Mouse (Mus musculus) heart, embryonic 14.5 days (tissue): ENCODE measurements at regions not wholly inside any gene's neighbourhood (a gene's known extent, or its start where the extent isn't known, plus 50 kb on each side); places are given as distances from the start of the nearest gene placed in this dataset.

Source experiments
- ATAC-seq: fragments of 200-750 bp; cut with Nextera tagmentation; 2 replicates; pipeline ENCODE4 v1.8.0; 2017; ENCODE audit warnings: low read depth, moderate TSS enrichment; ENCODE audit not compliant: insufficient number of reproducible peaks, insufficient read depth, low FRiP score
- H3K27ac ChIP-seq, 2 experiments: fragments of 200-500 bp in 1 of 2; fragments of 300-500 bp in 1 of 2; sonication (generic) in 1 of 2; replicated peaks in 1 of 2; 2 replicates each; pipeline ENCODE4 v1.5.1; 2012 to 2014; ENCODE audit warnings: low read depth in 2 of 2, low read length in 2 of 2, control low read depth in 1 of 2, mild to moderate bottlenecking in 1 of 2, mixed read lengths in 1 of 2; ENCODE audit not compliant: control insufficient read depth in 1 of 2, insufficient read depth in 1 of 2
- H3K27me3 ChIP-seq: fragments of 300-500 bp; sonication (generic); 2 replicates; pipeline ENCODE4 v1.6.1; 2014; ENCODE audit warnings: mild to moderate bottlenecking, low read length, control low read depth; ENCODE audit not compliant: control insufficient read depth, insufficient read depth
- H3K36me3 ChIP-seq: fragments of 300-500 bp; sonication (generic); 2 replicates; pipeline ENCODE4 v1.6.1; 2014; ENCODE audit warnings: mild to moderate bottlenecking, control low read depth, low read length, mixed read lengths; ENCODE audit not compliant: control insufficient read depth, insufficient read depth
- H3K4me1 ChIP-seq, 2 experiments: fragments of 200-500 bp in 1 of 2; fragments of 300-500 bp in 1 of 2; sonication (generic) in 1 of 2; 2 replicates each; pipeline ENCODE4 v1.6.1; 2012 to 2014; ENCODE audit warnings: low read length in 2 of 2, control low read depth in 1 of 2, mixed read lengths in 1 of 2; ENCODE audit not compliant: control insufficient read depth in 2 of 2, insufficient read depth in 2 of 2
- H3K4me2 ChIP-seq: fragments of 300-500 bp; sonication (generic); 2 replicates; pipeline ENCODE4 v1.6.1; 2014; ENCODE audit warnings: mild to moderate bottlenecking, low read length
- H3K4me3 ChIP-seq, 2 experiments: fragments of 200-500 bp in 1 of 2; fragments of 300-500 bp in 1 of 2; sonication (generic) in 1 of 2; 2 replicates each; pipeline ENCODE4 v1.5.1; 2012 to 2014; ENCODE audit warnings: low read length in 2 of 2, mild to moderate bottlenecking in 2 of 2, control low read depth in 1 of 2, low read depth in 1 of 2, moderate library complexity in 1 of 2; ENCODE audit not compliant: control insufficient read depth in 1 of 2, insufficient read depth in 1 of 2
- H3K9ac ChIP-seq: fragments of 300-500 bp; sonication (generic); 2 replicates; pipeline ENCODE4 v1.6.1; 2014; ENCODE audit warnings: mild to moderate bottlenecking, low read length
- H3K9me3 ChIP-seq: fragments of 300-500 bp; sonication (generic); 2 replicates; pipeline ENCODE4 v1.6.1; 2016; ENCODE audit warnings: low read length, control low read depth; ENCODE audit not compliant: control insufficient read depth
- WGBS: fragments of 180-500 bp; shearing (Covaris S2); extraction: QIAGEN DNeasy Blood & Tissue Kit; methylation state at CpG from one replicate; pipeline ENCODE4 v1.1.7; 2014; 5-methylcytosine and 5-hydroxymethylcytosine counted together

GRCm38 (mm10) chr13:39774554-39774953, 586.7 kb downstream of the Ofcc1 start:
- Histone ChIP-seq H3K9ac (no peak overlapping the region), H3K9me3 (no peaks in the 10 kb centered on the region), H3K36me3 (no peaks in the 10 kb centered on the region), H3K4me2 (no peak overlapping the region), H3K27me3 (no peaks in the 10 kb centered on the region), H3K4me3 (no peak overlapping the region), H3K4me1 (no peaks in the 10 kb centered on the region), H3K27ac (no peak overlapping the region)
- WGBS: 64% methylated on average over 5 of the region's 5 CpGs
- ATAC-seq: no peak

GRCm38 (mm10) chr13:39774111-39774510, 587.1 kb downstream of the Ofcc1 start:
- H3K27ac ChIP-seq: no peak overlapping the region
- 84% methylated on average over 8 of the region's 8 CpGs for whole genome bisulfite sequencing
- H3K9ac ChIP-seq: no peak overlapping the region
- H3K4me3 ChIP-seq: no peak overlapping the region
- no peak overlapping the region for H3K4me2 ChIP-seq
- no peaks in the 10 kb centered on the region for H3K36me3 ChIP-seq
- H3K27me3 ChIP-seq: no peaks in the 10 kb centered on the region
- no peak for ATAC-seq
- H3K4me1 ChIP-seq: no peaks in the 10 kb centered on the region
- H3K9me3 ChIP-seq: no peaks in the 10 kb centered on the region

- no peak overlapping the region for H3K4me2 ChIP-seq
- no peak overlapping the region for H3K4me3 ChIP-seq
- no peaks in the 10 kb centered on the region for H3K36me3 ChIP-seq
- H3K9ac ChIP-seq: no peak overlapping the region
- H3K9me3 ChIP-seq: no peaks in the 10 kb centered on the region
- no peak for ATAC-seq
- WGBS: 8% methylated on average over 4 of the region's 4 CpGs
- H3K4me1 ChIP-seq: no peaks in the 10 kb centered on the region
- no peaks in the 10 kb centered on the region for H3K27me3 ChIP-seq
- no peak overlapping the region for H3K27ac ChIP-seq
Measured at GRCm38 (mm10) chr13:39769228-39769627, 592.0 kb downstream of the Ofcc1 start.

DNA sequence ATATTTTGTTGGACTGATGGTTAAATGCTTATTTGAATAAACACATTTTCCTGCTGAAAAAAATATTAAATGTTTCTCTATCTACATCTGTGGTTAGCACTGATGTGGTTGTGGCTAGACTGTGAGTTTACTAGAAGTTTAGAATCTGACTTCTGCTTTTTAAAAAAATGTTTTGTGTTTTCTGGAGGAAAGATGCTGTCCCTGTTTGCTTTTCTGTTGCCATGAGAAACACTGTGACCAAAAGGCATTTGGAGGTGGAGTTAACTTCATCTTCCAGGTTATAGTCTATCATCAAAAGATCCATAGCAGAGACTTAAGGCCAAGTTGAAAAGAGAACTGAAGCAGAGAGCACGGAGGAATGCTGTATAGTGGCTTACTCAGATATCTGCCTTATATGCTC, 594.4 kb downstream of the Ofcc1 start:
- no peak for ATAC-seq
- Histone ChIP-seq H3K9ac (no peak overlapping the region), H3K4me3 (no peak overlapping the region), H3K4me1 (no peaks in the 10 kb centered on the region), H3K4me2 (no peak overlapping the region), H3K27ac (no peak overlapping the region), H3K36me3 (no peaks in the 10 kb centered on the region), H3K27me3 (no peaks in the 10 kb centered on the region), H3K9me3 (no peaks in the 10 kb centered on the region)
- 71% methylated on average over 1 of the region's 1 CpGs for WGBS
